In the genomic region with DNA sequence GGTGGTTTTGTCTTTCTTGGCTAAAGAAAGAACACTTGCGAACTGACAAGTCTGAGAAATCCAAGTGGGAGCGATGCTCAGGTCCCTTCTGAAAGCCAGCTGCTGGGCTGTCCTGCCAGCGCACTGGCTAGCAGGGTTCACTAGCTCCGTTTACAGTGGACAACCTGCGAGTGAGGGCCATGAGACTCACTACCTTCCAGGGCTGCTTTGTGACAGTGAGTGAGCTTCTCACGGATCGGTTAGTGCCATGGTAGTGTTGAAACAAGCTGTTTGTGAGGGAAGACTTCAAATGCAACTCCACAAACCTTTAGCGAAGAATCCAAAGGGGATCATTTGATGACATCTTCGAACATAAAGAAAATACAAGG, we compare ENCODE assay signal across 8 mouse cellular contexts. TPM values are rescaled to one million over a fixed set of nuclear protein-coding genes. Genes with fewer than 3 reads are reported as not detected.
A peak's percentile ranks its signal among the peaks of the same experiment; 100 is the strongest.
DNase-seq lines count a peak whose midpoint lies in the region; ATAC-seq and TF ChIP-seq lines count a peak whose summit lies in the region.

No protein-coding gene starts in this region.

- no peak overlapping the region for H3K27ac ChIP-seq in neural tube, embryonic 11.5 days (ENCODE audit: low read depth, low read length)
- no peak overlapping the region for H3K27ac ChIP-seq in embryonic fibroblast, embryonic 13.5 days (ENCODE audit: insufficient read depth, low read length)
- peak overlapping the region; percentile 23 for H3K27ac ChIP-seq in midbrain, embryonic 16.5 days (ENCODE audit: low read length)

- 27% methylated on average over 9 of the region's 9 CpGs for WGBS in neural tube, embryonic 11.5 days
- 21% methylated on average over 9 of the region's 9 CpGs for WGBS in midbrain, embryonic 16.5 days

- no peak for TF ChIP-seq POLR2A in embryonic fibroblast, embryonic 13.5 days (IDR thresholded peaks at IDR 0.05; ENCODE audit: low read depth, low read length)

- ATAC-seq in neural tube, embryonic 11.5 days (ENCODE audit: insufficient read depth, low FRiP score, low TSS enrichment) = peak; percentile 40; the same call in 1 of the 2 replicates
- peak; percentile 13 for ATAC-seq in inflammation-experienced regulatory T-cells, adult 6 months
- peak; percentile 74 for ATAC-seq in midbrain, embryonic 16.5 days

- no peaks in the 10 kb centered on the region for H3K36me3 ChIP-seq in neural tube, embryonic 11.5 days (ENCODE audit: control insufficient read depth, insufficient read depth, low read length)
- H3K36me3 ChIP-seq in midbrain, embryonic 16.5 days (ENCODE audit: control insufficient read depth, insufficient read depth, low read length) = no peaks in the 10 kb centered on the region

- H3K9ac ChIP-seq in neural tube, embryonic 11.5 days (ENCODE audit: low read length) = peak overlapping the region; percentile 2
- peak overlapping the region; percentile 63 for H3K9ac ChIP-seq in midbrain, embryonic 16.5 days (ENCODE audit: low read depth, low read length)

- H3K9me3 ChIP-seq in neural tube, embryonic 11.5 days (ENCODE audit: control insufficient read depth, low read length) = no peaks in the 10 kb centered on the region
- H3K9me3 ChIP-seq in midbrain, embryonic 16.5 days (replicated peaks; ENCODE audit: control insufficient read depth, low read length, poor library complexity, severe bottlenecking) = no peaks in the 10 kb centered on the region

- peak overlapping the region; percentile 64 for H3K4me2 ChIP-seq in neural tube, embryonic 11.5 days (ENCODE audit: low read depth)
- peak overlapping the region; percentile 70 for H3K4me2 ChIP-seq in midbrain, embryonic 16.5 days (ENCODE audit: low read length)

- no peak for DNase-seq in neural tube, embryonic 11.5 days (ENCODE audit: low spot score)
- DNase-seq in neural tube, embryonic 10.5 days (ENCODE audit: extremely low spot score, low spot score) = no peak
- DNase-seq in right cerebral cortex, postnatal 36 days (ENCODE audit: low spot score in 2 of 2) = no peak
- DNase-seq in layer of hippocampus, adult 9-11 months = no peak
- no peak for DNase-seq in kidney, postnatal 10 days

- no peaks in the 10 kb centered on the region for H3K4me1 ChIP-seq in neural tube, embryonic 11.5 days (ENCODE audit: control insufficient read depth, insufficient read depth, low read length)
- no peaks in the 10 kb centered on the region for H3K4me1 ChIP-seq in embryonic fibroblast, embryonic 13.5 days (ENCODE audit: control insufficient read depth, insufficient read depth, low read length)
- H3K4me1 ChIP-seq in midbrain, embryonic 16.5 days (ENCODE audit: control insufficient read depth, insufficient read depth, low read length) = peaks cover 6% of the 10 kb centered on the region

- H3K4me3 ChIP-seq in neural tube, embryonic 11.5 days (ENCODE audit: low read depth, low read length) = peak overlapping the region; percentile 32
- peak overlapping the region; percentile 38 for H3K4me3 ChIP-seq in embryonic fibroblast, embryonic 13.5 days (ENCODE audit: insufficient read depth, low read length)
- H3K4me3 ChIP-seq in midbrain, embryonic 16.5 days (ENCODE audit: low read depth, low read length) = peak overlapping the region; percentile 49

- TF ChIP-seq CTCF in embryonic fibroblast, embryonic 13.5 days (IDR thresholded peaks at IDR 0.05; ENCODE audit: borderline replicate concordance, insufficient read depth, low read length) = no peak

- H3K27me3 ChIP-seq in neural tube, embryonic 11.5 days (ENCODE audit: control insufficient read depth, insufficient read depth, low read length) = 0 out of 2 replicates have a peak, but pooled peaks cover 5% of the 10 kb centered on the region
- H3K27me3 ChIP-seq in midbrain, embryonic 16.5 days (ENCODE audit: control insufficient read depth, insufficient read depth, low read depth, low read length) = peaks cover 3% of the 10 kb centered on the region; the same call in 1 of the 2 replicates

RNA-seq across cellular contexts. Expression of gene Gfi1, which starts 37.4 kb away (rescaled TPM):
- polyA plus RNA-seq in neural tube, embryonic 11.5 days (2014; fragmentation: Nextera tagmentation; extraction: Ambion mirVana) = not detected in 2 replicates
- not detected in 2 replicates for polyA plus RNA-seq in embryonic fibroblast, embryonic 13.5 days (2011; ENCODE audit: insufficient read length, low read depth, missing spikeins)
- 1 to 10 TPM; 2.0 to 7.4 (median 5.5) TPM for polyA plus RNA-seq in inflammation-experienced regulatory T-cells, adult 6 months (2017; shearing (Covaris generic))
- not detected in 2 replicates for polyA plus RNA-seq in midbrain, embryonic 16.5 days (2015; fragmentation: Nextera tagmentation; extraction: Ambion mirVana)

Comparison
In these comparisons a context has a peak if more than half of its experiments do, and no peak if none do; other contexts are left out.
1. ATAC-seq: peak in every context shown above with its lines; median percentile 74 in midbrain, embryonic 16.5 days; 40 in neural tube, embryonic 11.5 days; 13 in inflammation-experienced regulatory T-cells, adult 6 months.